Mouse (Mus musculus): ENCODE measurements around the gene Rbmx2. TPM values are rescaled to one million over a fixed set of nuclear protein-coding genes. Genes with fewer than 3 reads are reported as not detected.
A peak's percentile ranks its signal among the peaks of the same experiment; 100 is the strongest.

Gene Rbmx2
- polyA plus RNA-seq (2015; fragmentation: Nextera tagmentation; extraction: Ambion mirVana) = 24.8 and 31.2 TPM in 2 replicates

- H3K4me1 ChIP-seq = peaks cover 7% of the 10 kb centered on the region
- H3K9ac ChIP-seq (replicated peaks) = peak within 1 kb of the TSS; percentile 47
- no peaks in the 10 kb centered on the region for H3K9me3 ChIP-seq
- no peaks in the 10 kb centered on the region for H3K36me3 ChIP-seq
- H3K27ac ChIP-seq (replicated peaks) = no peak within 1 kb of the TSS
- peak; percentile 98 for ATAC-seq (replicated peaks)
- H3K4me3 ChIP-seq = peak within 1 kb of the TSS; percentile 60
- WGBS = 17% methylated on average over 41 of the region's 42 CpGs
- no peaks in the 10 kb centered on the region for H3K27me3 ChIP-seq
- peak within 1 kb of the TSS; percentile 44 for H3K4me2 ChIP-seq (replicated peaks)
Observed at GRCm38 (mm10) chrX:48694864-48695371, at the start of gene Rbmx2. Gene Rbmx2 (plus strand): TSS chrX:48695004.

- 33% methylated on average over 6 of the region's 6 CpGs for WGBS
- Histone ChIP-seq H3K4me3 (no peak overlapping the region), H3K4me1 (no peaks in the 10 kb centered on the region), H3K27me3 (no peaks in the 10 kb centered on the region), H3K9me3 (no peaks in the 10 kb centered on the region), H3K4me2 (replicated peaks) (no peak overlapping the region), H3K36me3 (no peaks in the 10 kb centered on the region), H3K27ac (replicated peaks) (no peak overlapping the region), H3K9ac (replicated peaks) (no peak overlapping the region)
- no peak; the same call in 1 of the 2 replicates for ATAC-seq (replicated peaks)
Observed at GRCm38 (mm10) chrX:48666807-48667206, 28.0 kb upstream of the Rbmx2 start.

GRCm38 (mm10) chrX:48669588-48669987 is 25.2 kb upstream of the Rbmx2 start:
- Histone ChIP-seq H3K36me3 (no peaks in the 10 kb centered on the region), H3K4me3 (no peak overlapping the region), H3K9me3 (no peaks in the 10 kb centered on the region), H3K9ac (replicated peaks) (no peak overlapping the region), H3K4me1 (no peaks in the 10 kb centered on the region), H3K27ac (replicated peaks) (no peak overlapping the region), H3K27me3 (no peaks in the 10 kb centered on the region), H3K4me2 (replicated peaks) (no peak overlapping the region)
- no peak for ATAC-seq (replicated peaks)
- WGBS = 76% methylated on average over 3 of the region's 3 CpGs

GRCm38 (mm10) chrX:48671714-48672113 is 23.1 kb upstream of the Rbmx2 start:
- Histone ChIP-seq H3K4me1 (no peaks in the 10 kb centered on the region), H3K27ac (replicated peaks) (no peak overlapping the region), H3K9me3 (no peaks in the 10 kb centered on the region), H3K4me3 (no peak overlapping the region), H3K36me3 (no peaks in the 10 kb centered on the region), H3K4me2 (replicated peaks) (no peak overlapping the region), H3K9ac (replicated peaks) (no peak overlapping the region), H3K27me3 (no peaks in the 10 kb centered on the region)
- WGBS = 85% methylated on average over 3 of the region's 3 CpGs
- no peak for ATAC-seq (replicated peaks)

- Histone ChIP-seq H3K27ac (replicated peaks) (no peak within 1 kb of the TSS), H3K27me3 (no peaks in the 10 kb centered on the region)
- ATAC-seq (replicated peaks) = no peak
Observed at GRCm38 (mm10) chrX:48674171-48674570, 20.6 kb upstream of the Rbmx2 start, which contains the start of gene Gpr119. Gene Gpr119 (minus strand): TSS chrX:48674478.

GRCm38 (mm10) chrX:48683451-48683850 is 11.4 kb upstream of the Rbmx2 start:
- H3K36me3 ChIP-seq = no peaks in the 10 kb centered on the region
- no peak for ATAC-seq (replicated peaks)
- H3K9me3 ChIP-seq = no peaks in the 10 kb centered on the region
- H3K4me3 ChIP-seq = no peak overlapping the region
- no peaks in the 10 kb centered on the region for H3K27me3 ChIP-seq
- no peak overlapping the region for H3K27ac ChIP-seq (replicated peaks)
- WGBS = 22% methylated on average over 3 of the region's 3 CpGs
- no peak overlapping the region for H3K4me2 ChIP-seq (replicated peaks)
- H3K4me1 ChIP-seq = no peaks in the 10 kb centered on the region
- H3K9ac ChIP-seq (replicated peaks) = no peak overlapping the region

More at GRCm38 (mm10) chrX:48674171-48674570, 20.6 kb upstream of the Rbmx2 start, which contains the start of gene Gpr119:
- Histone ChIP-seq H3K4me3 (no peak within 1 kb of the TSS), H3K9ac (replicated peaks) (no peak within 1 kb of the TSS), H3K9me3 (no peaks in the 10 kb centered on the region), H3K4me1 (no peaks in the 10 kb centered on the region), H3K4me2 (replicated peaks) (no peak within 1 kb of the TSS), H3K36me3 (no peaks in the 10 kb centered on the region)
- WGBS = 60% methylated on average over 4 of the region's 4 CpGs

- Histone ChIP-seq H3K27ac (replicated peaks) (no peak overlapping the region), H3K9ac (replicated peaks) (no peak overlapping the region), H3K4me3 (no peak overlapping the region), H3K36me3 (no peaks in the 10 kb centered on the region), H3K9me3 (no peaks in the 10 kb centered on the region), H3K4me2 (replicated peaks) (no peak overlapping the region), H3K4me1 (no peaks in the 10 kb centered on the region), H3K27me3 (no peaks in the 10 kb centered on the region)
- 69% methylated on average over 5 of the region's 5 CpGs for WGBS
- ATAC-seq (replicated peaks) = no peak
Observed at GRCm38 (mm10) chrX:48683857-48684256, 10.9 kb upstream of the Rbmx2 start.

- Histone ChIP-seq H3K27me3 (no peaks in the 10 kb centered on the region), H3K4me1 (peaks cover 7% of the 10 kb centered on the region), H3K27ac (replicated peaks) (no peak overlapping the region), H3K4me3 (peak overlapping the region; percentile 60), H3K36me3 (no peaks in the 10 kb centered on the region), H3K9me3 (no peaks in the 10 kb centered on the region), H3K9ac (replicated peaks) (no peak overlapping the region; the same call in 1 of the 2 replicates), H3K4me2 (replicated peaks) (peak overlapping the region; percentile 40)
- ATAC-seq (replicated peaks) = peak; percentile 91
- 14% methylated on average over 6 of the region's 6 CpGs for WGBS
Observed at GRCm38 (mm10) chrX:48694460-48694859, 344 bp upstream of the Rbmx2 start.

- Histone ChIP-seq H3K9ac (replicated peaks) (no peak overlapping the region), H3K27me3 (no peaks in the 10 kb centered on the region), H3K36me3 (no peaks in the 10 kb centered on the region), H3K27ac (replicated peaks) (no peak overlapping the region), H3K4me2 (replicated peaks) (no peak overlapping the region), H3K4me3 (no peak overlapping the region), H3K9me3 (no peaks in the 10 kb centered on the region), H3K4me1 (no peaks in the 10 kb centered on the region)
- no peak for ATAC-seq (replicated peaks)
- WGBS = 87% methylated on average over 10 of the region's 10 CpGs
Observed at GRCm38 (mm10) chrX:48709701-48710100, 14.9 kb downstream of the Rbmx2 start.

GRCm38 (mm10) chrX:48712846-48713245 is 18.0 kb downstream of the Rbmx2 start:
- Histone ChIP-seq H3K4me3 (no peak overlapping the region), H3K36me3 (no peaks in the 10 kb centered on the region), H3K27ac (replicated peaks) (no peak overlapping the region), H3K4me2 (replicated peaks) (no peak overlapping the region), H3K4me1 (no peaks in the 10 kb centered on the region), H3K9ac (replicated peaks) (no peak overlapping the region), H3K9me3 (no peaks in the 10 kb centered on the region), H3K27me3 (no peaks in the 10 kb centered on the region)
- 87% methylated on average over 8 of the region's 8 CpGs for WGBS
- no peak for ATAC-seq (replicated peaks)

GRCm38 (mm10) chrX:48754710-48755283 is 60.0 kb downstream of the Rbmx2 start:
- Histone ChIP-seq H3K4me3 (no peak overlapping the region), H3K27me3 (no peaks in the 10 kb centered on the region), H3K36me3 (no peaks in the 10 kb centered on the region), H3K4me2 (replicated peaks) (no peak overlapping the region), H3K9me3 (no peaks in the 10 kb centered on the region), H3K27ac (replicated peaks) (no peak overlapping the region), H3K4me1 (no peaks in the 10 kb centered on the region), H3K9ac (replicated peaks) (no peak overlapping the region)
- WGBS = 69% methylated on average over 2 of the region's 2 CpGs
- no peak for ATAC-seq (replicated peaks)
